Mouse (Mus musculus) telencephalon, adult 2 months (tissue): ENCODE measurements at regions not wholly inside any gene's neighbourhood (a gene's known extent, or its start where the extent isn't known, plus 50 kb on each side); places are given as distances from the start of the nearest gene placed in this dataset.
A peak's percentile ranks its signal among the peaks of the same experiment; 100 is the strongest.
"Not testable (repeated sequence)": the region's sequence is repeated elsewhere in the genome, so short reads cannot be mapped to it uniquely, and the experiment has no call there.

ENCODE experiments used
- DNase-seq: peaks from one replicate; pipeline ENCODE4 v3.0.0-alpha.2; 2011; ENCODE audit warnings: low read depth, low spot score

DNA sequence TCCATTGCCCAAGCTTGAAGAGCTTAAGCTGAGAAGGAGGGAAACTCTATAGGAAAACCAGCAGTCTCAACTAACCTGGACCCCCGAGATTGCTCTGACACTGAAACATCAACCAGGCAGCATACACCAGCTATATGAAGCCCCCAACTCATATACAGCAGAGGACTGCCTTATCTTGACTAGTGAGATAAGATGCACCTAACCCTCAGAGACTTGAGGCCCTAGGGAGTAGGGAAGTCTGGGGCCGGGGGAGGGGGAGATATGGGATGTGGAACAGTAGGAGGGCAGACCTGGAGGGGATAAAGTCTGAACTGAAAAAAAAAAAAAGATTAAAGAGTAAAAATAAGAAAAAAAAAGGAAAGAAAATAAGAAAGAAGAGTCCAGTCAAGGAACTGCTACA, 540.5 kb upstream of the Pkdcc start:
- DNase-seq: no peak

DNA sequence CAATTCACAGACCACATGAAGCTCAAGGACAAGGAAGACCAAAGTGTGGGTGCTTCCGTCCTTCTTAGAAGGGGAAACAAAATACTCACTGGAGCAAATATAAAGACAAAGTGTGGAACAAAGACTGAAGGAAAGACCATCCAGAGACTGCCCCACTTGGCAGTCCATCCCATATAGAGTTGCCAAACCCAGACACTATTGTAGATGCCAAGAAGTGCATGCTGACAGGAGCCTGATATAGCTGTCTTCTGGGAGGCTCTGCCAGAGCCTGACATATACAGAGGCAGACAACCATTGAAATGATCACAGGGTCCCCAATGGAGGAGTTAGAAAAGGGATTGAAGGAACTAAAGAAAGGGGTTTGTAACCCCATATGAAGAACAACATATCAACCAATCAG, 548.5 kb upstream of the Pkdcc start:
- not testable (repeated sequence) for DNase-seq

DNA sequence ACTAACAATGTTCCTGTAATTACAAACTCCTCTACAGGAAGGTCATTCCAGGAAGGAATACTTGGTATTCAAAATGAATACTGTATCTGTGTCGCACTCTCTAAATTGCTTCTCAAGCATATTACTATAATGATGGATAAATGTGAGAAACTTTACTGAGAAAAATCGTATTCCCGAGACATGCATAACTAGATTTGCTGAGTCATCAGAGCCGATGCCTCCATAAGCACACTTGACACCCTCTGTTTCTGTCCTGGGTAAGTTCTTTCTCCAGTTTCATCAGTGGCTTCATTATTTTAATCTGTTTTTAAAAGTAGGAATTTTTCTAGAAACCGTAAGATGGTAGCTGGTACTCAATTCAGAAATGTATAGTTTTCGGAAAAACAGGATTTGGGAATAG, 550.7 kb upstream of the Pkdcc start:
- no peak for DNase-seq

DNA sequence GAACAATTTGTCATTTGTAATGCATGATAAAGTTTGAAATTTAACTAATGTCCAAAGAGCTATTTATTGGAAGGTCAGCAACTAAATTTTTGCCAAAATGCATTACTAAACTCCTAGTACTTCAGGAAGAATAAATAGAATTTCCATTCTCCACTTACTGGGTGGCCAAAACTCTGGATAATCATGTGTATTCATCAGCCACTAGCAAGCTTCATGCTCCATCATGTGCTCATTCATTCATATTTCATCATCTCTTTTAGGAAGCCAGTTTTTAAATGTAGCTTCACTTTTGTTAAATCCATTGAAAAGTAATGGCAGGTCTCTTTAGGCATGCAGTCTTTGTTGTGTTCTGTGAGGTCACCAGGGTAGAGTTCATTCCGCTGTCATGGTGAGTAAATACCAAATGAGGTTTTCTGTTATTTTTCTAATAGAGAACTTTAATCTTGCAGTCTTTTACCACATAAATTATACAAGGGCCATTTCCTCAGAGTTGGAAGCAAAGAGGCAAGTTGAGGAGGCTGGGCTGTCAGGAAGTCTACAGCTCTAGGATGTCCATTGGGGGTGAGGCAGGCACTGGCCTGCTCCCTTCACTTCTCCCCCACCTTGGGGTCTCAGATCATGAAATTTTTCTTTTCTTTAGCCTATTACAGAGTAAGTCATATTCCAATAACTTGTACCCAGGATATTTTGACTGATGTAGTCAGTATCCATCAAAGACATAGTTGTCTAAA, 578.5 kb upstream of the Pkdcc start:
- DNase-seq: no peak

DNA sequence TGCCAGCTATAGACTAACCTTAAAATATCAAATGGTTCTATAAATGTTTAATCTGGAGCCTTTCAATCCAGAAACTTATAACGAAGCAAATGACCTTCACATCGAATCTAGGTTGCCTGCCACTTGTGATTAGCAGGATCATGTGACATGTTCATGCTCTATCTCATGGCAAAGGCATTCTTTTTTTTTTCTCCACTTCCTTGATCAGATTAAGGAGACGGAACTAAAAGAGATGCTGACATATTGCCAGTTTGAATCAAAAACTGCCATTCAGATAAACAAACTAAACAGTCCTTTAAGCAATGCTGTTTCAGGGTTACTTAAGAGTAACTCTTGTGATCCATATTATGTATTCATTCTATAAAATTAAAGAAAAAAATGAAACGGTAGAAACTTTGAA, 579.2 kb upstream of the Pkdcc start:
- no peak for DNase-seq

DNA sequence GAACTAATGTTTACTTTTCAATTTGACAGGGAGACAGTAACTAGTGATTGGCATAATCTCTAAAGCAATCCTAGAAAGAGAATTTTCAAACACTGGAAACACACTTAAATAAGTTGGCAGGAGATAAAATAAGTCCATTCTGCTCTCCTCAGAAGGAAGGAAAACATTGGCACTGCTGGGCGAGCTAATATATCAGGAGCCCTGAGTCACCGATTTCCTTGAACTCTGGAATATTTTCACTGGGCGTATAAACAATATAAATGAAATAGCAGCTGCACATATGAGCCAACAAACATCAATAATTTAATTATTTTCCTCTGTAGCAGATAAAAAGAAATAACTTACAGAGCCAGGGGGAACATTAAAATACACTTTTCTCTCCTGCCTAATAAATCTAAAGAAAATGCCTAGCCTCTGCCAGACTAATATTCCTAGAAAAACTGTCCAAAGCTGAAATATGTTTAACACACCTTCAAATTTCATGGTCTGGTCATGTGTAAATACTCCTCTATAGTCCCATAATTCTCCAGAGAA, 608.4 kb upstream of the Pkdcc start:
- DNase-seq: no peak

DNA sequence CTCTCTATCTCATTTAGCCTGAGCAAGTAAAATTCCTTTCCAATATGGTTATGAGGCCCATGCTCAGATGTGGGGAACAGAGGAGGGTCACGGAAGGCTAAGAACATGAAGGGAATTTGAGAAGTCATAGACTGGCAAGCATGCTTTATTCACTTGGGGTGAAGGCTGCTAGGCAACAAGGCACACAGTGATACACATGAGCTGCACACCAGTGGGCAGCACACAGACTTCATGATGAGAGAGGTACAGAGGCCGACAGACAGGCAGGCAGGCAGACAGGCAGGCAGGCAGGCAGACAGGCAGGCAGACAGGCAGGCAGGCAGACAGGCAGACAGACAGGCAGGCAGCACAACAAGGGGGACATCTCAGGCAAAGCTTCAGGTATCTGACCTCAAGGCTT, 631.3 kb upstream of the Pkdcc start:
- no peak for DNase-seq

DNA sequence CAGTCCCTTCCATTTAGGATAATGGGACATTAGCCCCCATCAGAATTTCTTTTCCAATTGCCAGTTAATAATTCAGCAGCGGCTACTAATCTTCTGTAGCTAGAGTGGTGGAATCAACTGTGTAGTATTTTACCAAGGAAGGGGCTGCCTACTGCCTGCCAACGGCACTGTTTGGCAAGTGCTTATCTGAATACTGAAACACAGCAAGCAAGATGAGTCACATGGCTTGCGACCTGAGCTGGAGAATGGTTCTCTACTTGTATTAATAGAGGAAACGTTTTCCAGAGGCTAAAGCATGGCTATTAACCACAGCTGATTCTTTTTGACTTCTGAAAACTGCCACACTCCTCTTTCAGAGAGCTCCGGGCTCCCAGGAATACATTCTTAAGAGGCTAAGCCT, 681.6 kb upstream of the Pkdcc start:
- DNase-seq: no peak

DNA sequence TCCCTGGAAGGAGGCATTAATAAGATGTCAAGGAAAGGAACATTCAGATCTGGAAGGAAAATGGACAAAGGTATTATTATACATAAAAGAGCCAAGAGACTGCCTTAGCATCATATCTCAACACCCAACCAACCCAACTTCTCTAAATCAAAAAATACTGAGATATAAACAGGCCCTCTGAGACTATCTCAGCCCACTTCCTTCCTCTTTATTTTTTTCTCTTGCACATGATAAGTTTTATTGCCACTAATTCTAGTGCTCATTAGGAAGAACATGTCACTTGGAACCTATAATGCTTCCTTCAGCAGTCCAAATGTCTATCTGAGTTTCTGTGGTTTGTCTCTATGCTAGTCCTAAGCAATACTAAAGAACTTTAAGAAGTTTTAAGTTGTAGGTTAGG, 697.0 kb upstream of the Pkdcc start:
- DNase-seq: no peak

DNA sequence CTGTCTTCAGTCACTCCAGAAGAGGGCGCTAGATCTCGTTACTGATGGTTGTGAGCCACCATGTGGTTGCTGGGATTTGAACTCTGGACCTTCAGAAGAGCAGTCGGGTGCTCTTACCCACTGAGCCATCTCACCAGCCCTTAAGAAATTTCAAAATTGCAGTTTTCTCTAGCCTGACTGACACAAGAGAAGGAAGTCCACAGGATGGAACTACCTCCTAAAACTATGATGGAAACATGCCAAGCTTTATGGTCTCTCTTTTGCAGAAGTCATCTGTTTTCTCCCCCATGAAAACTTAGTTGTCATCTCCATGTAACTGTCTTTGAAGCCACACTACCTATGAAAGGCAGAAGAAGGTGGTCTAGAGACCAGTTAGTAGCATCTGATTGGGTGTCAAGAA, 698.2 kb upstream of the Pkdcc start:
- no peak for DNase-seq

DNA sequence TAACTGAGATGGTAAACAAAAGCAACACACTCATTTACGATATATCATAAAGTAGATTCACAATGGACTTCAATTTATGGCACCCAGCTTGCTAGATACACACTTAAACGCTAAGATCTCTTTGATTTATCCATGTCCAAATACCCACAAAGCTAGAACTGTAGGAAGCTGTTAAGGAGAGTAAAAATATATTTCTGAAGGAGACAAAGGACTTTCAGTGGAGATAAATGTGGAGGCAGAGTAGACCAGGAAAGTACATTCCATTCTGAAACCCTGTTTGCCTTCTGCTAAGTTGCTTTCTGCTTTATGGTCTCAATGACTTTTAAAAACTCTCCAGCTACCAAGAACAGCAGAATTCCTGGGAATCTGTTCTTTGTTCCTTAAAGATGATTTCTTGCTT, 701.3 kb upstream of the Pkdcc start:
- DNase-seq: no peak

DNA sequence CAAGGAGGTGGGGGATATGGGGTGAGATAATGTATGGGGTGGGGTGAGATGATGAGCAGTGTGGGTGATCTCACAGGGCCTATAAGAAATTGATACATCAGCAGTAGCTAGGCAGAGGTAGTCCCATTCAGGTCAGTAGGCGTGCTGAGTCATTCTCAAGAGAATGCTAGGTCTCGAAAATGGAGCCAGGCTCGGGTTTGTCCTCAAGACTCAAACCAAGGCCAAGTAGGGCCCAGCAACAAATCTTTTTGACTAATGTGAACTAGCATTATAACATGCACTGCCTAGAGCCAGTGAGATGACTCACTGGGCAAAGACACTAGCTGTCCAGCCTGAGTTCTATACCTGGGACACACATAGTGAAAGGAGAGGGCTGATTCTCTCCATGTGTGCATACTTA, 710.8 kb upstream of the Pkdcc start:
- DNase-seq: no peak

DNA sequence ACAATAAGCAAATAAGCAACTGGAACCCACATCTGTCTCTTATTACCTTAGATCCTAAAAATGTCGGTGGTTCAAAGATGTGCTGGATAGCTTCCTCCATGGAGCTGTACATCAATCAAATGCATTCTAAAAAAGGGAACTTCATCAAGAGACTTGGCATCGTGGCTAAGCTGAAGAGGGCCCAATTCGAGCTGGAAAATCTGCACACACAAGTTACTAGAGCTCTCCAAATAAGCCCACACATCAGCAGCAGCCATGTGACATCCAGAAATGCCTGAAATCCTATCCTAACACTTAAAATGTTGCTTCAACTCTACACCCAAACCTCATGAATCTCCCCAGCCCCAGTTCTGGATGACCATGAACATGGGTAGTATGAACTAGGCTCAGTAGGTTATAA, 729.5 kb upstream of the Pkdcc start:
- DNase-seq: peak; percentile 62

DNA sequence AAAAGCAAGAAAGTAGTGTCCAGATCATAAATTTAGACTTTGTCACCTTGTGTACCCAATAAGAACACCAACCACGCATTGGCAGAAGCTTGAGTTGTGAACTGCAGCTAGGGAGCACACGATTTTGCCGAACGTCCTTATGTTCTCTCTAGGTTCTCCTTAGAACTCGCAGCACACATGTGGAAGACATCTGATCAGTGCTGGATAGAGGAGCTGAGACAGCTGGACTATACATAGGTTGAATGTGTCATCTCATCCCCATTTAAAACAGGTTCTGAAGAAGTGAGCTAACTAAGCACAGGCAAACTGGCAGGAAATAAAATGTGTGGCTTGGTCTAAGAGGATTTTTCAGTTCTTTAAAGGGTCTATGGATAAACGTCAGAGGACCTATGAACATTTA, 730.5 kb upstream of the Pkdcc start:
- peak; percentile 65 for DNase-seq

DNA sequence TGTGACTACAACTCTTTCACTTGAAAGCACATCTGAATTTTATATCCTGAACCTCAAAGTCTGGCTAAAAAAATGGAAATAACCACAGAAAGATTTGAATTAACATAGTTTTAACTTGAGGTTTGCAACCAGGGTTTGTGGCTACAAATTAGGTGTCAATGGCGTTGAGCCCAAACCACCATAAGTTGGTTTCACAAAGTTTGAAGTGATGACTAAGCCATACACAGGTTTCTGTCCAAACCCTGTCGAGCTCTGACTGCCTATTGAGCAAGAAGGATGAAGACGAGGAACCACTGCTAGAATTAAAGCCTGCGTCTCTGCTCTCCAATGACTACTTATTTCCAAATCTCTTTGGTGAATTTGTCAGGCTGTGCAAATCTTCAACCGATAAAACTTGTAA, 719.8 kb upstream of the Slc8a1 start:
- DNase-seq: no peak

DNA sequence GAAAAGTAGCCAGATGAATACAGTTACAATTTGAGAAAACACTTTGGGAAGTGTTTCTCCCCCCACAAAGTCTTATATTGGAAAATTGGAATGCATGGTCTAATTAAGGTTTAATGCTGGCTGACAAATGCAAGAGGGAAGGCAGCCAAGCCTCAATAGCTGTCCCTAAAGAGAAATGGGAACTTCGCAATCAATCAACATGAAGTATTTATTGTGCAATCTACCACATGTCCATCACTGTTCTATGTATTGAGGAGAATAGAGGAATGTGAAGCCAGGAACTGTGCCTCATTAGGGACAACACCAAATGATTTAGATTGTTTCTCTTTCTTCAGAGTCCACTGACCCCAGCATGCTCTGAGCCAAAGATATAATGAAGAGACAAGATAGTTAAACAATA, 715.7 kb upstream of the Slc8a1 start:
- no peak for DNase-seq

DNA sequence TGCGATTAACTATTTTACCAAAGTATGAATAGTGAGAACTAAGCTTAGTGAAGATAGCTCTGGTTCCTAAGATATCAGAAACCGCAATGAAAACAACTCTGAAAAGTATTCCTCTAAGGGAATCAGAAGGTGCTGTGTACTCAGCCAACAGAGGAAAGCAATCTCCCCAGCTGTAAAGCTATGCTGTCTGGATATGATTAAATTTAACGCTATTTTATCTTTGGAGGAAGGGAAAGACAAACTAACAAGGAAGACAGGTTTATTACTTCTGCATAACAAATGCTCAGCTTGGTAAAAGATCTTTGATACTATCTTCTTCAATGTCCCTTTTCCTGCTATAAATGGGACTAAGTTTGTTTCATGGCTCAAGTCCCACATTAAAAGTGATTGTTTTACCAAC, 700.9 kb upstream of the Slc8a1 start:
- no peak for DNase-seq

DNA sequence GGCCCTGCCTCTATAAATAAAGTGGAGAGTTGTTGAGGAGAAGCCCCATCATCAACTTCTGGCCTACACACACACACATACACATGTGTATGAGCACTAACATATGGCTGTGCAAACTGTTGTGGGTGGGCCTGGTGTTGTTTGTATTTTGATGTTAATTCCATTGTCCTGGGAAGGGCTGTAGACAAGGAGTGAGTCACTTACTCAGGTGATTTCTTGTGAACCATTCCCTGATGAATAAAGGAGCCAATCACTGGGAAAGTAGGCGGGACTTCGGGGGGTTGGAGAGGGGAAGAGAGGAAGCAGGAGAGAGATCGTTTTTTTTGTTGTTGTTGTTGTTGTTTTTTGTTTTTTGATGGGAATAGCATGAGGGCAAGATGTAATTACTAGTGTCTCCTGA, 699.0 kb upstream of the Slc8a1 start:
- no peak for DNase-seq

DNA sequence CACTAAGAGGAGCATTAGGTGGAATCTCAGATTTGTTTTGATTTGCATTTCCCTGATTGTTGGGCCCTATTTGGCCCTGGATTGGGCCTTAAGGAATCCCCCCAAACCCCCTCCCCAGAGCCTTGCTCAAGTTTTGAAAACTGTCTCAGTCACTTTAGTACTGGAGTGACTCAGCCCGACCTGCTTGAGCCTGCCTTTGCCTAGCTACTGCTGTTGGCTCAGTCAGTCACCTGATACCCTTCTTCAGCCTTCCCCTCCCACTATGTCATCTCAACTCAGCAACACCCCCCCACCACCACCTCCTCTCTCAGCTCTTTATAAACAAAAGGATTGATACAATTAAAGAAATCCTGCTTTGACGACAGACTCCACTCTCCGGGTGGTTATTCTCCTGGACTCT, 694.5 kb upstream of the Slc8a1 start:
- DNase-seq: no peak

DNA sequence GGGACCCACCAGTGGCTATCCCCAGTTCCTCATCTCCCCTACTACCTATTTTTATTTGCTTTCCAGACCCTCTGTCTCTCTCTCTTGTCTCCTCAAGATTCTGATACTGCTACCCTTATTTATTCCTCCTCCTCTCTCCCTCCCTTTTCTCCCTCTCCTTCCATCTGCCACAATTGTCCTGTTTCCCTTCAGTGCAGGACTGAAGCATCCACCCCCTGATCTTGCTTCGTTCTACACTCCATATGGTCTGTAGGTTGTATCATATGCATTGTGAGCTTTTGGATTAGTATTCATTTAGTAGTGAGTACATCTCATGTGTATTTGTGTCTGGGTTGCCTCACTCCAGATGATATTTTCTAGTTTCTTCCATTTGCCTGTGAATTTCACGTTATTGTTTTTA, 670.1 kb upstream of the Slc8a1 start:
- DNase-seq: peak; percentile 50

DNA sequence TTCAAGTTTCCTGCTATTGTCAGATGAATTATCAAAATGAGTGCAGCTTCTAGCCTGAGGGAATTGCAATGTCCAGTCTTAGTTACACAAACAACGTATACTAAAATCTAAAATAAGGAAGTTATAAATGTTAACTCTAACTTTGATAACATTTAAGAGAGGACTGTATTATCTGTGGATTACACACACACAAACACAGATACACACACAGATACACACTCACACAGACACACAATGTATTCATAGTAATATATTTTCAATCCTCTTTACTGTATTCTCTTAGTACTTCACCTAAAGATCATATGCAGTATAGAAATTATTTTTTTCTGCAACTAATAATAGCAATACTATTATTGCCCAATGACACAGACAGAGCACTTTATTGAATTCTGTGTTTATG, 661.2 kb upstream of the Slc8a1 start:
- DNase-seq: no peak

DNA sequence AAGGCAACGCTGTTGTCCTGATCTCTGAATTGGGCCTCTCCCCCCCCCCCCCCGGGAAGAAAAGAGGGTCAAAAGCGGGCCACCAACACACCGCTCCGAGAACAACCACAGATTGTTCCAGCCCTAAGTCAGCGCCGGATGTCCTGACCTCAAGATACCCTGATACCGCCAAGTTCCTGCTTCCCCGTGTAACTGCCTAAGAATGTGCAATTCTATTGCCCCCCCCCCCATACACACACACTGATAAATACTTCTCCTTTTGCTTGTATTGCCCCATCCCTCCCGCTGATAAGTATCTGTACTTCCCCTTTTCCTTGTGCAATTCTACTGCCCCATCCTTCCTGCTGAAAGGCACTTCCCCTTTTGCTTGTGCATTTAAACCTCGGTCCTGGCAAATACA, 641.2 kb upstream of the Slc8a1 start:
- DNase-seq: not testable (repeated sequence)

DNA sequence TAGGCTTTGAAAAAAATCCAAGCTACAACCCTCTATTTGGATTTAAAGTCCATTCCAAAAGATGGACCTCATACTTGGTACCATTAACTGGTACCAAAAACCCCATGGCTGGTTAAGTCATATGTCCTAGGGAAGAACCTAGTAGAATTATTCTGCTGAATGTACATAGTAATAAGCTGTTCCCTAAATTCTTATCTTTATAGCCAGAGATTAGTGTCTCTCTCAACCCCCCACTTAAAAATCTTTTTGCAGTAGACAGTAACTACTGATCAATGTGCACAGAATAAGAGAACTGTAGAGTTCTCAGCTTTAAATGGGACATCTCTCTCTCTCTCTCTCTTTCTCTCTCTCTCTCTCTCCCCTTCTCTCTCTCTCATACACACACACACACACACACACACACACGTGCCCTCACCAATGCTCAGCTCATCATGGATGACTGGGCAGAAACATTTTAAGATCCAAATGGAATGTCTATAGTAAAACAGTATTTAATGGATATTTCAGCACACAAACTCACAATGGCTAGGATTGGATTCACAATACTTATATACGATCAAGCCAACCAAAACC, 640.2 kb upstream of the Slc8a1 start:
- no peak for DNase-seq

DNA sequence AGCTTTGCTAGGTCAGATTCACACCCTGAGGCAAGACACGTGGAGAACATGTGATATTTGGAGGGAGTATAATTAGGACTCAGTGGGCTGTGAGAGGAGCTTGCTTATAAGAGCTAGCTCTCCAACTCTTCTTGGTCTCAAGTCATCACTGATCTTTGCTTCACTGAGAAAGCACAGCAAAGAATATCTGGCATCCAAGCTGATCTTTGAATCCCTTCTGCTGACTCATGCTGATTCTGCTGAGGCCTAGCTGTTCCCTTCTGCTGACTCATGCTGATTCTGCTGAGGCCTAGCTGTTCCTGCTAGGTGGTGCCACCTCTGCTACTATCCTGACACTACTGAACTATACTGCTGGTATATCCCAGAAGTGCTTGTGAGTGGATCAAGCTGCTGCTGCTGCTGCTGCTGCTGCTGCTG, 639.0 kb upstream of the Slc8a1 start:
- DNase-seq: no peak
